Mouse (Mus musculus) neural tube, embryonic 15.5 days (tissue): ENCODE measurements around the gene Dusp3. TPM values are rescaled to one million over a fixed set of nuclear protein-coding genes. Genes with fewer than 3 reads are reported as not detected.

Experiments used
- ATAC-seq: fragments of 200-750 bp; cut with Nextera tagmentation; 2 replicates; pipeline ENCODE4 v1.8.0; 2017; ENCODE audit warnings: mild to moderate bottlenecking, moderate TSS enrichment, moderate library complexity; ENCODE audit not compliant: low FRiP score
- H3K27ac ChIP-seq: fragments of 300-500 bp; sonication (generic); replicated peaks from 2 replicates; pipeline ENCODE4 v1.5.1; 2015; ENCODE audit warnings: mild to moderate bottlenecking, inconsistent platforms
- H3K27me3 ChIP-seq: fragments of 300-500 bp; sonication (generic); replicated peaks from 2 replicates; pipeline ENCODE4 v1.6.1; 2015; ENCODE audit warnings: inconsistent platforms
- H3K36me3 ChIP-seq: fragments of 300-500 bp; sonication (generic); 2 replicates; pipeline ENCODE4 v1.6.1; 2015; ENCODE audit warnings: inconsistent platforms
- H3K4me1 ChIP-seq: fragments of 300-500 bp; sonication (generic); 2 replicates; pipeline ENCODE4 v1.6.1; 2015; ENCODE audit warnings: inconsistent platforms
- H3K4me2 ChIP-seq: fragments of 300-500 bp; sonication (generic); 2 replicates; pipeline ENCODE4 v1.6.1; 2015; ENCODE audit warnings: inconsistent platforms, mild to moderate bottlenecking, moderate library complexity
- H3K4me3 ChIP-seq: fragments of 300-500 bp; sonication (generic); replicated peaks from 2 replicates; pipeline ENCODE4 v1.5.1; 2015; ENCODE audit warnings: mild to moderate bottlenecking, inconsistent platforms
- H3K9ac ChIP-seq: fragments of 300-500 bp; sonication (generic); replicated peaks from 2 replicates; pipeline ENCODE4 v1.6.1; 2015; ENCODE audit warnings: mild to moderate bottlenecking, inconsistent platforms
- H3K9me3 ChIP-seq: fragments of 300-500 bp; sonication (generic); replicated peaks from 2 replicates; pipeline ENCODE4 v1.6.1; 2016; ENCODE audit warnings: inconsistent platforms
- WGBS: fragments of 180-500 bp; shearing (Covaris S2); methylation state at CpG from one replicate; pipeline ENCODE4 v1.1.7; 2015; ENCODE audit warnings: mixed read lengths; 5-methylcytosine and 5-hydroxymethylcytosine counted together
- polyA plus RNA-seq: library from polyadenylated mRNA; unstranded; fragments of >200 nt; fragmentation: Nextera tagmentation; extraction: Ambion mirVana; gene quantifications from 2 replicates; pipeline ENCODE4 v1.2.1, GENCODE M21; 2015

The Dusp3 gene
- polyA plus RNA-seq = 26.4 and 28.9 TPM in 2 replicates

- Histone ChIP-seq H3K27me3 (no peaks in the 10 kb centered on the region), H3K9me3 (no peaks in the 10 kb centered on the region), H3K9ac (no peak within 1 kb of the TSS), H3K36me3 (no peaks in the 10 kb centered on the region), H3K4me2 (peak within 1 kb of the TSS; percentile 35), H3K4me1 (peaks cover 30% of the 10 kb centered on the region), H3K27ac (no peak within 1 kb of the TSS), H3K4me3 (no peak within 1 kb of the TSS)
- WGBS = 86% methylated on average over 3 of the region's 3 CpGs
- ATAC-seq = no peak
Observed at GRCm38 (mm10) chr11:101986913-101987312, at the start of gene Dusp3. Gene Dusp3, minus strand, starts transcription at chr11:101987013.

GRCm38 (mm10) chr11:102036336-102036735 lies 49.5 kb upstream of the Dusp3 start:
- Histone ChIP-seq H3K4me3 (no peak overlapping the region), H3K36me3 (no peaks in the 10 kb centered on the region), H3K4me2 (no peak overlapping the region), H3K9ac (no peak overlapping the region), H3K27ac (no peak overlapping the region), H3K9me3 (no peaks in the 10 kb centered on the region), H3K27me3 (no peaks in the 10 kb centered on the region), H3K4me1 (peaks cover 3% of the 10 kb centered on the region; the same call in 1 of the 2 replicates)
- 81% methylated on average over 7 of the region's 7 CpGs for WGBS
- ATAC-seq = no peak

GRCm38 (mm10) chr11:102035456-102035960 lies 48.7 kb upstream of the Dusp3 start:
- Histone ChIP-seq H3K4me3 (no peak overlapping the region), H3K4me1 (peaks cover 3% of the 10 kb centered on the region; the same call in 1 of the 2 replicates), H3K36me3 (no peaks in the 10 kb centered on the region), H3K9ac (no peak overlapping the region), H3K9me3 (no peaks in the 10 kb centered on the region), H3K27ac (no peak overlapping the region), H3K27me3 (no peaks in the 10 kb centered on the region), H3K4me2 (no peak overlapping the region)
- ATAC-seq = no peak
- 69% methylated on average over 5 of the region's 5 CpGs for WGBS

- no peak overlapping the region for H3K4me2 ChIP-seq
- no peaks in the 10 kb centered on the region for H3K27me3 ChIP-seq
- no peak overlapping the region for H3K9ac ChIP-seq
- no peak overlapping the region for H3K4me3 ChIP-seq
- H3K27ac ChIP-seq = no peak overlapping the region
- peaks cover 7% of the 10 kb centered on the region; the same call in 1 of the 2 replicates for H3K4me1 ChIP-seq
- H3K36me3 ChIP-seq = no peaks in the 10 kb centered on the region
- 46% methylated on average over 8 of the region's 8 CpGs for WGBS
- no peak for ATAC-seq
- H3K9me3 ChIP-seq = no peaks in the 10 kb centered on the region
Observed at GRCm38 (mm10) chr11:102034887-102035286, 48.1 kb upstream of the Dusp3 start.

- Histone ChIP-seq H3K9ac (no peak overlapping the region), H3K27me3 (no peaks in the 10 kb centered on the region), H3K27ac (no peak overlapping the region), H3K4me3 (no peak overlapping the region), H3K4me2 (no peak overlapping the region), H3K4me1 (peaks cover 13% of the 10 kb centered on the region), H3K36me3 (no peaks in the 10 kb centered on the region), H3K9me3 (no peaks in the 10 kb centered on the region)
- WGBS = 93% methylated on average over 12 of the region's 12 CpGs
- ATAC-seq = no peak
Observed at GRCm38 (mm10) chr11:102033055-102033591, 46.3 kb upstream of the Dusp3 start.

- Histone ChIP-seq H3K9me3 (no peaks in the 10 kb centered on the region), H3K9ac (no peak overlapping the region), H3K27me3 (no peaks in the 10 kb centered on the region), H3K27ac (no peak overlapping the region), H3K4me1 (peaks cover 22% of the 10 kb centered on the region), H3K36me3 (no peaks in the 10 kb centered on the region), H3K4me3 (no peak overlapping the region), H3K4me2 (no peak overlapping the region)
- 69% methylated on average over 7 of the region's 7 CpGs for WGBS
- ATAC-seq = no peak
Observed at GRCm38 (mm10) chr11:102031149-102031548, 44.3 kb upstream of the Dusp3 start.

GRCm38 (mm10) chr11:102029966-102030365 lies 43.2 kb upstream of the Dusp3 start:
- Histone ChIP-seq H3K4me1 (peaks cover 31% of the 10 kb centered on the region), H3K27ac (no peak overlapping the region), H3K9me3 (no peaks in the 10 kb centered on the region), H3K9ac (no peak overlapping the region), H3K4me2 (no peak overlapping the region), H3K27me3 (no peaks in the 10 kb centered on the region), H3K4me3 (no peak overlapping the region), H3K36me3 (no peaks in the 10 kb centered on the region)
- ATAC-seq = no peak
- 21% methylated on average over 7 of the region's 7 CpGs for WGBS

GRCm38 (mm10) chr11:102029304-102029703 lies 42.5 kb upstream of the Dusp3 start:
- no peak overlapping the region for H3K4me2 ChIP-seq
- H3K9ac ChIP-seq = no peak overlapping the region
- H3K4me3 ChIP-seq = no peak overlapping the region
- WGBS = 88% methylated on average over 4 of the region's 4 CpGs
- H3K4me1 ChIP-seq = peaks cover 37% of the 10 kb centered on the region
- no peaks in the 10 kb centered on the region for H3K9me3 ChIP-seq
- no peaks in the 10 kb centered on the region for H3K27me3 ChIP-seq
- no peak overlapping the region for H3K27ac ChIP-seq
- ATAC-seq = no peak
- no peaks in the 10 kb centered on the region for H3K36me3 ChIP-seq

GRCm38 (mm10) chr11:102028087-102028816 lies 41.4 kb upstream of the Dusp3 start, which contains the start of gene Mpp3:
Gene Mpp3, minus strand, starts transcription at chr11:102028461.
- 72% methylated on average over 6 of the region's 6 CpGs for WGBS
- peak within 1 kb of the TSS; percentile 69 for H3K4me2 ChIP-seq
- H3K9me3 ChIP-seq = no peaks in the 10 kb centered on the region
- peak within 1 kb of the TSS; percentile 93 for H3K27ac ChIP-seq
- peak within 1 kb of the TSS; percentile 58 for H3K4me3 ChIP-seq
- H3K36me3 ChIP-seq = peaks cover 3% of the 10 kb centered on the region; the same call in 1 of the 2 replicates
- H3K9ac ChIP-seq = peak within 1 kb of the TSS; percentile 61
- H3K4me1 ChIP-seq = peaks cover 47% of the 10 kb centered on the region
- ATAC-seq = no peak
- no peaks in the 10 kb centered on the region for H3K27me3 ChIP-seq

GRCm38 (mm10) chr11:102027361-102028017 lies 40.7 kb upstream of the Dusp3 start:
- WGBS = 2% methylated on average over 12 of the region's 12 CpGs
- Histone ChIP-seq H3K36me3 (peaks cover 9% of the 10 kb centered on the region; the same call in 1 of the 2 replicates), H3K4me3 (peak overlapping the region; percentile 58), H3K4me2 (peak overlapping the region; percentile 69), H3K27me3 (no peaks in the 10 kb centered on the region), H3K9me3 (no peaks in the 10 kb centered on the region), H3K4me1 (peaks cover 47% of the 10 kb centered on the region), H3K27ac (peak overlapping the region; percentile 93), H3K9ac (peak overlapping the region; percentile 61)
- ATAC-seq = peak; percentile 51

- Histone ChIP-seq H3K4me1 (peaks cover 47% of the 10 kb centered on the region), H3K36me3 (peaks cover 14% of the 10 kb centered on the region; the same call in 1 of the 2 replicates), H3K9ac (peak overlapping the region; percentile 61), H3K4me2 (peak overlapping the region; percentile 69), H3K27me3 (no peaks in the 10 kb centered on the region), H3K27ac (peak overlapping the region; percentile 93), H3K4me3 (peak overlapping the region; percentile 58), H3K9me3 (no peaks in the 10 kb centered on the region)
- ATAC-seq = peak; percentile 90
- under 1% methylated on average over 60 of the region's 73 CpGs for WGBS
Observed at GRCm38 (mm10) chr11:102026694-102027360, 40.0 kb upstream of the Dusp3 start.
